Mouse (Mus musculus) cortical plate, adult 2 months (tissue): ENCODE results near the gene 1700123O20Rik.

ENCODE experiments used
- CTCF ChIP-seq: fragments of 200-500 bp; IDR thresholded peaks from 2 replicates; pipeline ENCODE4 v1.5.1; 2011; ENCODE audit warnings: mild to moderate bottlenecking, control low read depth, low read length; ENCODE audit not compliant: insufficient read depth; ENCODE audit errors: extremely low read depth
- POLR2A ChIP-seq: fragments of 200-500 bp; IDR thresholded peaks from 2 replicates; pipeline ENCODE4 v1.6.1; 2011; ENCODE audit warnings: mild to moderate bottlenecking, low read length, control low read depth; ENCODE audit not compliant: insufficient read depth; ENCODE audit errors: extremely low read depth

DNA sequence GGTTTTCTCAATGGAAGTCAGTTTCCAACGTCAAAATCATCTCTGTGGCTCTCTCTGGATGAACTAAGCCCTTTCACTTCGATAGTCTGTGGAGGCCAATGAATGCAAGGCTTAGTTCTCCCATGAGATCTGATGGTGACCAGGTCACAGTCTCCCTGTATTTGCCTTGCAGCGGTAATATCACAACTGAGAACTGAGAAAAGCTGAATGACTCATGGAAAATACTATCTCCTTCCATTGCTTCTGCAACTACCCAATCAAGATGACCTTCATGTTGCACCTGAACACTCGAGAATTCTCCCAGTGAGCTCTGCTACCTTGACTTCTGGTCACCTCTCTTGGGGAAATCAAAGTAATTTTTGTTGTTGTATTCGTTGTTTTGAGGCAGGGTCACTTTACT is 41.5 kb downstream of the 1700123O20Rik start:
- TF ChIP-seq CTCF (no peak), POLR2A (no peak)
